Mouse (Mus musculus): ENCODE data around the gene Nprl3. TPM values are rescaled to one million over a fixed set of nuclear protein-coding genes. Genes with fewer than 3 reads are reported as not detected.

Nprl3 gene
- polyA plus RNA-seq, 1 experiment from 2014 or later = 28.1 TPM

DNA sequence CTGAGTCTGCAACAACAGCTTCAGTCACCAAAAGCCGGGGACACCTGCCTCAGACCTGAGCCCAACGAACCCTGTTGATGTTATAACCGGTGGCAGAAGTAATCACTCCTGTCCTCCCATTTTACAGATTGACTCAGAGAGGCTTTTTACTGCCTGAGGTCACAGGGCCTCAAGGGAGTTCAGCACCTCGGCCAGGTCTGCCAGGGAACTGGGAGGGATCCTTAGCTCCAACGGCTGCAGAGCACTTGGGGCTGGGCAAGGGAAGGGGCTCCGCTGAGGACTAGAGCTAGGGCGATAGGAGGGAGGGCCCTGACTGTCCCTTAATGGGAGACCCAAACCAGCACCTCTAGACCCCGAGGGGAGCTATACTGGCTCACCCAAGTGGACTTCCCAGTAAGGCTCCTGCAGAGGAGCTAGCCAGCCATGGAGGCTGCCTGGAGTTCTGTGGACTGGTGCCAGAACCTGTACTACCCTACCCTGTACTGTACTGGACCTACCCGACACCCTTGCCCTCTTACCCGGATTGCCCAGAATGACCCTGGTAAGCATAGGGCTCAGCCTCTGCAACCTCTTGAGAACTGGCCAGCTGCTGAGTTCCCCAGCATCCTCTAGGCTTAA lies 46.8 kb downstream of the Nprl3 start:
- 35% methylated on average over 10 of the region's 10 CpGs for WGBS
- ATAC-seq = peak; percentile 7; the same call in 1 of the 2 replicates
- Histone ChIP-seq H3K9ac (ENCODE audit: low read length) (peak overlapping the region; percentile 71), H3K4me2 (ENCODE audit: low read length) (peak overlapping the region; percentile 99), H3K4me1 (ENCODE audit: control insufficient read depth, insufficient read depth, low read length) (peaks cover 16% of the 10 kb centered on the region), H3K36me3 (ENCODE audit: control insufficient read depth, insufficient read depth, low read length) (no peaks in the 10 kb centered on the region), H3K27me3 (replicated peaks; ENCODE audit: control insufficient read depth, insufficient read depth, low read length) (peaks cover 16% of the 10 kb centered on the region), H3K4me3 (ENCODE audit: low read depth, low read length) (peak overlapping the region; percentile 63), H3K27ac (ENCODE audit: low read depth, low read length) (no peak overlapping the region), H3K9me3 (replicated peaks; ENCODE audit: control insufficient read depth, low read length) (no peaks in the 10 kb centered on the region)
- no peak for DNase-seq (ENCODE audit: low spot score)

DNA sequence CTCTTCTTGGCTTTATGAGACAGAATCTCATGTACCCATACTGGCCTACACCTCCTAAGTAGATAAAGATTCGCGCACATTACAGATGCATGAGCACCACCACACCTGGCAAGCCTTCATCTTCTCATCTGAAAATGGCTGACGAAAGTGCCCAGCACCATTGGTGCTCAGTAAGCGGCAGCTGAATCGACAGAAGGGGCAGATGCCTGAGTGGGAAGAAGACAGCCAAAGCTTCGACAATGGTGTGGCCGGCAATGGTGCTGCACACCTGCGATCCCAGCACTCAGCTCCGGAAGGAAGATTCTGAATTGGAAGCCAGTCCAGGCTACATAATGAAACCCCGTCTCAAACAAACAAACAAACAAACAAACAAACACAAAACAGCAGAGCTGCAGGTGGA lies 48.2 kb downstream of the Nprl3 start:
- 89% methylated on average over 10 of the region's 10 CpGs for WGBS
- ATAC-seq (no peak), DNase-seq (ENCODE audit: low spot score) (no peak)
- H3K9me3 ChIP-seq (replicated peaks; ENCODE audit: control insufficient read depth, low read length) = no peaks in the 10 kb centered on the region
- no peaks in the 10 kb centered on the region for H3K36me3 ChIP-seq (ENCODE audit: control insufficient read depth, insufficient read depth, low read length)
- peaks cover 16% of the 10 kb centered on the region for H3K27me3 ChIP-seq (replicated peaks; ENCODE audit: control insufficient read depth, insufficient read depth, low read length)
- H3K4me1 ChIP-seq (ENCODE audit: control insufficient read depth, insufficient read depth, low read length) = peaks cover 8% of the 10 kb centered on the region
- no peak overlapping the region for H3K9ac ChIP-seq (ENCODE audit: low read length)
- H3K4me2 ChIP-seq (ENCODE audit: low read length) = no peak overlapping the region
- no peak overlapping the region for H3K27ac ChIP-seq (ENCODE audit: low read depth, low read length)
- no peak overlapping the region for H3K4me3 ChIP-seq (ENCODE audit: low read depth, low read length)

DNA sequence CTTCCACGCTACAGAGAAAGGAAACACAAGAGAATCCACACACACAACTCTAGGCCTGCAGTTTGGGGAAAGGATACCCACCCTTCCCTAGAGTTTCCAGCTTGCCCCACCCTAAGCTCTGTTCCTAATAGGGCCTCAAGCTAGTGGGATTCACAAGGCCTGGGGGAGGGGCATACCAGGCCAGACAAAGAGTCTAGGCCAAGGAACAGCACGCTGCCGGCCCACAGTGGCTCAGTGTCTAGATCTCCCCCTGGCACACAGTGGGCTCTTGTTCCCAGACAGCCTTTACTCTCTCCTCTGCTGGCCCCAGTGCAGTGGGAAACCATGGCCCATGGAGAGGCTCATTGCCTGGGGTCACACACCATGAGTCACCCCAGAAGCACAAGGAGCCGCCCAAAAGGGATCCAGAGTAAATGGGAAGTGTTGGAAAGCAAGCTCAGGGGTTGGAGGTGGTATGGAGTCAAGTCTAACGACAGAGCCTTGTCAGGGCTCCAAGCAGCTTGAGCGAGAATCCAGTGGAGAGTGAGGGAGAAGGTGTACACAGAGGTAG lies 48.9 kb downstream of the Nprl3 start:
- no peaks in the 10 kb centered on the region for H3K9me3 ChIP-seq (replicated peaks; ENCODE audit: control insufficient read depth, low read length)
- no peaks in the 10 kb centered on the region for H3K36me3 ChIP-seq (ENCODE audit: control insufficient read depth, insufficient read depth, low read length)
- DNase-seq (ENCODE audit: low spot score) = no peak
- H3K4me3 ChIP-seq (ENCODE audit: low read depth, low read length) = no peak overlapping the region
- H3K4me2 ChIP-seq (ENCODE audit: low read length) = no peak overlapping the region
- no peak for ATAC-seq
- 43% methylated on average over 6 of the region's 6 CpGs for WGBS
- H3K27ac ChIP-seq (ENCODE audit: low read depth, low read length) = no peak overlapping the region
- H3K27me3 ChIP-seq (replicated peaks; ENCODE audit: control insufficient read depth, insufficient read depth, low read length) = peaks cover 16% of the 10 kb centered on the region
- peaks cover 8% of the 10 kb centered on the region for H3K4me1 ChIP-seq (ENCODE audit: control insufficient read depth, insufficient read depth, low read length)
- H3K9ac ChIP-seq (ENCODE audit: low read length) = no peak overlapping the region; the same call in 1 of the 2 replicates

DNA sequence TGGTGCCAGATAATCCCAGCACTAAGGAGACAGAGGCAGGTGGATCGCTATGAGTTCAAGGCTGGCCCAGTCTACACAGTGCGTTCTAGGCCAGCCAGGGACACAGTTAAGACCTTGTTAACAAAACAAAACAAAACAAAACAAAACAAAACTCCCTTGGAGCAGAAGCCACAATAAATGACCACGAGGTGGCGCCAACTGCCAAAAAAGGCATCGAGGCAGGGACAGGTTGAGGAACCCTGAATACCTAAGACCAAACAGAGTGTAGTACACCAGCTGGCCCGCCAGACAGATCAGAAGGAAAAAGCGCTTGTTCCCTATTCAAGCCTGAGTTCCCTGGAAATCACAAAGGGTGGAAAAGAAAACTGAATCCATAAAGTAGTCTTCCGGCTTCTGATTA lies 50.7 kb downstream of the Nprl3 start:
- Histone ChIP-seq H3K27ac (ENCODE audit: low read depth, low read length) (no peak overlapping the region), H3K9ac (ENCODE audit: low read length) (no peak overlapping the region), H3K4me2 (ENCODE audit: low read length) (no peak overlapping the region), H3K4me1 (ENCODE audit: control insufficient read depth, insufficient read depth, low read length) (peaks cover 3% of the 10 kb centered on the region), H3K36me3 (ENCODE audit: control insufficient read depth, insufficient read depth, low read length) (no peaks in the 10 kb centered on the region), H3K27me3 (replicated peaks; ENCODE audit: control insufficient read depth, insufficient read depth, low read length) (peaks cover 5% of the 10 kb centered on the region; the same call in 1 of the 2 replicates), H3K4me3 (ENCODE audit: low read depth, low read length) (no peak overlapping the region), H3K9me3 (replicated peaks; ENCODE audit: control insufficient read depth, low read length) (no peaks in the 10 kb centered on the region)
- WGBS = 23% methylated on average over 8 of the region's 8 CpGs
- DNase-seq (ENCODE audit: low spot score) (peak; percentile 90), ATAC-seq (peak; percentile 64)

DNA sequence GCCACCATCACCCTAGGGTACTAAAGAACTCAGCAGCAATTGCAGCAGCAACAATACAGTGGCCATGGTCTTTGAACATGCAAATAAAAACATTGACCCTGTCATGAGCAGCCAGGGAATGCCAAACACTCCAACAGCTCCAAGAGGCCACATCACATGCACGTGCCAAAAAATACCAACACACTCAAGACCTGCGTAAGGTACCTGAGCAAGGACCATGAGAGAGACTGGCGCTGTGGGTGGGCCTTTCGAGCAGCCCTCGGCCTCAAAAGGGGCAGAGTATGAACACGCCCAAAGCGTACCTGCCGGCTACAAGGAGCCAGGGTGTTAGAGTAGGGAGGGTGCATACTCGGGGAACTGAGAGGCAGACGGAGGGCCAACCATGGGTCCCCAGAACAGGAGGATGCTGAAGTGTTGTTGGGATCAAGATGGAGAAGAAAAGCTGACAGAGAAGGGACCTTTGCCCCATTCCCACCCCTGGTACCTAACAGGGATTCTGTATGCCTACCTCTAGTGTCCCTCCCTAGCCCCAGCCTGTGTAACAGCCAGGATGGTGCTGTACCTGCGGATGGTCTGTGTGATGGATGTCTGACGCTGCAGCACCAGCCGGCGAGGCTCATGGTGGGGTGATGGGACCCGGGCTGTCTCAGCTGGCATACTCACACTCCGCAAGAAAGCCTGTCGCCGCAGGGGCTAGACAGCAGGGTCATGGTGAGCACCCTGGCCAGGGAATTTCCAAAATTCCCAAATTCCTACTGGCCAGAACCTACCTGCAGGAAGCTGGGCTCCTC lies 51.9 kb downstream of the Nprl3 start:
- no peak for ATAC-seq
- 93% methylated on average over 18 of the region's 18 CpGs for WGBS
- no peaks in the 10 kb centered on the region for H3K4me1 ChIP-seq (ENCODE audit: control insufficient read depth, insufficient read depth, low read length)
- no peak overlapping the region for H3K4me3 ChIP-seq (ENCODE audit: low read depth, low read length)
- no peak overlapping the region for H3K9ac ChIP-seq (ENCODE audit: low read length)
- H3K36me3 ChIP-seq (ENCODE audit: control insufficient read depth, insufficient read depth, low read length) = peaks cover 2% of the 10 kb centered on the region
- no peak overlapping the region for H3K27ac ChIP-seq (ENCODE audit: low read depth, low read length)
- H3K4me2 ChIP-seq (ENCODE audit: low read length) = no peak overlapping the region
- no peak for DNase-seq (ENCODE audit: low spot score)
- H3K27me3 ChIP-seq (replicated peaks; ENCODE audit: control insufficient read depth, insufficient read depth, low read length) = no peaks in the 10 kb centered on the region
- H3K9me3 ChIP-seq (replicated peaks; ENCODE audit: control insufficient read depth, low read length) = no peaks in the 10 kb centered on the region

DNA sequence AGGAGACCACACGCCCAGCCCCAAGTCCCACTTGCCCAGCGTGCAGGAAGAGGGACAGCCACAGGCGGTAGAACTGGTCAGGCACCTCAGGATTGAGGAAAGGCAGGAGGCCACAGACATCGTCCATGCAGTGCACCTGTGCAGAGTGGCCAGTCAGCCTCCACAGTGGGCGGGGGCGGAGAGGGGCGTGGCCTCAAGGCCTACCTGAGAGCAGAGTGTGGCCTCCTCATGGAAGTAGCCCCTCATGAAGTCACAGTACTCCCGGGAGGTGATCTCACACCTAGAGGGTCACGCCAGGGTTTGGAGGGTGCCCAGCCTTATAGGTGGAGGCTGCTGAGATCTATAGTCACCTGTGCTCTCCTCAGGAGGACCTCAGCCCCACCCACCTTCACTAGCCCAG lies 56.9 kb downstream of the Nprl3 start:
- Histone ChIP-seq H3K9ac (ENCODE audit: low read length) (no peak overlapping the region), H3K36me3 (ENCODE audit: control insufficient read depth, insufficient read depth, low read length) (peaks cover 25% of the 10 kb centered on the region), H3K4me3 (ENCODE audit: low read depth, low read length) (no peak overlapping the region), H3K9me3 (replicated peaks; ENCODE audit: control insufficient read depth, low read length) (no peaks in the 10 kb centered on the region), H3K27me3 (replicated peaks; ENCODE audit: control insufficient read depth, insufficient read depth, low read length) (no peaks in the 10 kb centered on the region), H3K4me2 (ENCODE audit: low read length) (no peak overlapping the region), H3K4me1 (ENCODE audit: control insufficient read depth, insufficient read depth, low read length) (peaks cover 6% of the 10 kb centered on the region), H3K27ac (ENCODE audit: low read depth, low read length) (no peak overlapping the region)
- ATAC-seq (no peak), DNase-seq (ENCODE audit: low spot score) (no peak)
- WGBS = 88% methylated on average over 9 of the region's 9 CpGs

DNA sequence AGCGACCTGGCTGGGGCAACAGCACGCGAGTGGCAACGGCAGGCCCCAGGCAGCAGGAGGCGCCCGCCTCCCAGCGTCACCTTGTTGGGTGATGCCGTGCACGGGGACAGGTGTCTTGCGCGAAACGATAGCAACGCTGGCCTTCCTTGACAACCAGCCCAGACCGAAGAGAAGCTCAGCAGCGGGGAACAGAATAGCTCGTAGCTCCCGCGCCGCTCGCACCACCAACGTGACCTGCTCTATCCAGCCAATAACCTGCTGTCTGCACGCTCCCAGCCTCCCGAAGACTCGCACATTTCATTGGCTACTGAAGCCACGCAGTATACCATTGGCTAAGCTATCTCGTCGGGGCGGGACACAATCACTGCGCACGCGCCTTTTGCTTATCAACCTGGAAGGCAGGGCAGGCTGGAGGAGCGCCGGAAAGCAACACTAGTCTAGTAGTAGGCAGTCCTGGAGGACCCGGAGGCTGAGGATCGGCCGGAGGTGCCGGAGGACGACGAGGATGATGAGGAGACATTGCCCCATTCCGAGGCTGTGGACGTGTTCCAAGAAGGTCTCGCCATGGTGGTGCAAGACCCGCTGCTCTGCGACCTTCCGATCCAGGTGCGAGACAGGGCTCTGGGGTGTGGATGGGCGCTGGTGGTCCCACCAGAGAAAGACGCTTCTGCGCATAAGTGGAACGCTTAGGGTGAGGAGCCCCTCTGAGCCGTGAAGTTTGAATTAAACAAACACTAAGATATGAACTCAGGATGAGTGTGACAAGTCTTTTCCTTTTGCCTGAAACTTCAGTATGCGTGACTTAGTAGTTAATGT lies 62.2 kb downstream of the Nprl3 start, which contains the start of gene Snrnp25:
Gene Snrnp25 (plus strand): TSS at position 358 of the 816 bp plus-strand sequence.
- peak; percentile 99 for DNase-seq (ENCODE audit: low spot score)
- Histone ChIP-seq H3K4me2 (ENCODE audit: low read length) (peak within 1 kb of the TSS; percentile 81), H3K4me1 (ENCODE audit: control insufficient read depth, insufficient read depth, low read length) (peaks cover 11% of the 10 kb centered on the region), H3K27ac (ENCODE audit: low read depth, low read length) (peak within 1 kb of the TSS; percentile 48; the same call in 1 of the 2 replicates), H3K27me3 (replicated peaks; ENCODE audit: control insufficient read depth, insufficient read depth, low read length) (no peaks in the 10 kb centered on the region), H3K4me3 (ENCODE audit: low read depth, low read length) (peak within 1 kb of the TSS; percentile 60), H3K9ac (ENCODE audit: low read length) (peak within 1 kb of the TSS; percentile 80), H3K36me3 (ENCODE audit: control insufficient read depth, insufficient read depth, low read length) (peaks cover 20% of the 10 kb centered on the region), H3K9me3 (replicated peaks; ENCODE audit: control insufficient read depth, low read length) (no peaks in the 10 kb centered on the region)
- under 1% methylated on average over 52 of the region's 52 CpGs for WGBS
- ATAC-seq = peak; percentile 100

DNA sequence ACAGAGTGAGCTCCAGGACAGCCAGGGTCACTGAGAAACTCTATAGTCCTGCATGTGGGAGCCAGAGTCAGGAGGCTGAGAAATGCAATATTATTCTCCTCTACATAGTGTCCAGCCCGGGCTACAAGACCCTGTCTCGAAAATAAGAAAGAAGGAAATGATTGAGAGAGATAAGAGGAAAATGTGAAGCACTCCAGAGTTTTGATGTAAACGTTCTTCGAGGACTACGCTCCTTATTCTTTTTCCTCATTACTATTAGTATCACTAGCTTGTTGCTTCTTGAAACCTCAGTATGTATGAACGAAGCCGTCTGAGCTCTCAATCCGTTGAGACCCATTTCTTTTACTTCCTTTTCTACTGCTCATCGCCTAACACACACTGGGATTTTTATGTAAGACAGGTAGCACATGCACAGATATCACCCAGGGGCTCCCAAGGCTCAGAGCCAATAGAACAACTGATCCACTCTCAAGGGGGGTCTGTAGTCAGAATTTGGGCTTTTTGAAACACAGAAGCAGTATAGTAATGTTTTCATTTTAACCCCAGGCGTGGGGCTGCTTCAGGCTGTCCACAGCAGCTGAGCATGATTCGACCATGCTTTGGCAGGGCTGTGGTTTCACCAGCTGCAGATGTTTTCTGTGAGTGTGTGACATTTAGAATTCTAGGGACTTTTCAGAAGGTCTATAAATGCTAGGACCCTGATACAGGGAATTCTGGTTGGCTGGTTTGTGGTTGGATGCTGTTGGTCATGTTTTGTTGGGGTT lies 65.4 kb downstream of the Nprl3 start:
- H3K9me3 ChIP-seq (replicated peaks; ENCODE audit: control insufficient read depth, low read length) = no peaks in the 10 kb centered on the region
- WGBS = 83% methylated on average over 11 of the region's 11 CpGs

More for the DNA sequence above, 65.4 kb downstream of the Nprl3 start:
- ATAC-seq = no peak
- no peak overlapping the region for H3K9ac ChIP-seq (ENCODE audit: low read length)
- no peak for DNase-seq (ENCODE audit: low spot score)
- no peak overlapping the region for H3K27ac ChIP-seq (ENCODE audit: low read depth, low read length)
- no peaks in the 10 kb centered on the region for H3K27me3 ChIP-seq (replicated peaks; ENCODE audit: control insufficient read depth, insufficient read depth, low read length)
- H3K4me3 ChIP-seq (ENCODE audit: low read depth, low read length) = no peak overlapping the region
- no peak overlapping the region for H3K4me2 ChIP-seq (ENCODE audit: low read length)
- peaks cover 11% of the 10 kb centered on the region for H3K4me1 ChIP-seq (ENCODE audit: control insufficient read depth, insufficient read depth, low read length)
- no peaks in the 10 kb centered on the region for H3K36me3 ChIP-seq (ENCODE audit: control insufficient read depth, insufficient read depth, low read length)

Measured in forebrain, embryonic 14.5 days (tissue).